Mouse (Mus musculus): ENCODE data around the gene Depdc1b.

GRCm38 (mm10) chr13:108322466-108322865 lies 6.3 kb downstream of the Depdc1b start:
- no peak for TF ChIP-seq HCFC1 (IDR thresholded peaks at IDR 0.05; ENCODE audit: borderline replicate concordance, insufficient read depth, low read length)
- TF ChIP-seq ZC3H11A (IDR thresholded peaks at IDR 0.05; ENCODE audit: borderline replicate concordance, low read depth, low read length): no peak
- no peak for TF ChIP-seq MAFK (IDR thresholded peaks at IDR 0.05; ENCODE audit: insufficient read depth, low read depth, low read length)

Measured in ES-E14 (cell line).